Mouse (Mus musculus) lung, embryonic 15.5 days (tissue): ENCODE data around the gene Tcp11l2. TPM values are rescaled to one million over a fixed set of nuclear protein-coding genes. Genes with fewer than 3 reads are reported as not detected.
A peak's percentile ranks its signal among the peaks of the same experiment; 100 is the strongest.

Experiments
- ATAC-seq: fragments of 200-750 bp; cut with Nextera tagmentation; 2 replicates; pipeline ENCODE4 v1.8.0; 2017; ENCODE audit warnings: moderate number of reproducible peaks, borderline replicate concordance; ENCODE audit not compliant: low FRiP score, low TSS enrichment; ENCODE audit errors: extremely low read depth
- H3K27ac ChIP-seq: fragments of 300-500 bp; sonication (generic); 2 replicates; pipeline ENCODE4 v1.5.1; 2015; ENCODE audit warnings: moderate library complexity, mild to moderate bottlenecking, inconsistent platforms
- H3K27me3 ChIP-seq: fragments of 300-500 bp; sonication (generic); 2 replicates; pipeline ENCODE4 v1.6.1; 2015; ENCODE audit warnings: inconsistent platforms
- H3K36me3 ChIP-seq: fragments of 300-500 bp; sonication (generic); 2 replicates; pipeline ENCODE4 v1.6.1; 2015; ENCODE audit warnings: inconsistent platforms
- H3K4me1 ChIP-seq: fragments of 300-500 bp; sonication (generic); 2 replicates; pipeline ENCODE4 v1.6.1; 2015; ENCODE audit warnings: inconsistent platforms
- H3K4me2 ChIP-seq: fragments of 300-500 bp; sonication (generic); 2 replicates; pipeline ENCODE4 v1.6.1; 2015; ENCODE audit warnings: inconsistent platforms, mild to moderate bottlenecking, moderate library complexity
- H3K4me3 ChIP-seq: fragments of 300-500 bp; sonication (generic); 2 replicates; pipeline ENCODE4 v1.5.1; 2015; ENCODE audit warnings: mild to moderate bottlenecking, inconsistent platforms
- H3K9ac ChIP-seq: fragments of 300-500 bp; sonication (generic); 2 replicates; pipeline ENCODE4 v1.6.1; 2015; ENCODE audit warnings: inconsistent platforms
- H3K9me3 ChIP-seq: fragments of 300-500 bp; sonication (generic); 2 replicates; pipeline ENCODE4 v1.6.1; 2016; ENCODE audit warnings: inconsistent platforms
- WGBS: fragments of 180-500 bp; shearing (Covaris S2); methylation state at CpG from one replicate; pipeline ENCODE4 v1.1.7; 2015; 5-methylcytosine and 5-hydroxymethylcytosine counted together
- polyA plus RNA-seq: library from polyadenylated mRNA; unstranded; fragments of >200 nt; fragmentation: Nextera tagmentation; extraction: Ambion mirVana; gene quantifications from 2 replicates; pipeline ENCODE4 v1.2.1, GENCODE M21; 2015

Gene Tcp11l2
- polyA plus RNA-seq, 1 experiment from 2014 or later: 29.0 TPM

- Histone ChIP-seq H3K9me3 (no peaks in the 10 kb centered on the region), H3K36me3 (peaks cover 25% of the 10 kb centered on the region; the same call in 1 of the 2 replicates), H3K4me1 (peaks cover 1% of the 10 kb centered on the region; the same call in 1 of the 2 replicates), H3K27me3 (no peaks in the 10 kb centered on the region), H3K27ac (no peak overlapping the region), H3K4me3 (no peak overlapping the region), H3K4me2 (no peak overlapping the region), H3K9ac (no peak overlapping the region)
- ATAC-seq: no peak
- 53% methylated on average over 2 of the region's 2 CpGs for WGBS
These were observed 65.2 kb downstream of the Tcp11l2 start for GRCm38 (mm10) chr10:84641576-84641975.

GRCm38 (mm10) chr10:84645940-84646339 lies 69.5 kb downstream of the Tcp11l2 start:
- H3K27me3 ChIP-seq: no peaks in the 10 kb centered on the region
- 68% methylated on average over 8 of the region's 8 CpGs for WGBS
- no peak overlapping the region for H3K4me3 ChIP-seq
- H3K4me2 ChIP-seq: no peak overlapping the region
- no peak for ATAC-seq
- H3K9ac ChIP-seq: no peak overlapping the region
- H3K27ac ChIP-seq: peak overlapping the region; percentile 46; the same call in 1 of the 2 replicates
- H3K9me3 ChIP-seq: no peaks in the 10 kb centered on the region
- H3K36me3 ChIP-seq: peaks cover 17% of the 10 kb centered on the region; the same call in 1 of the 2 replicates
- peaks cover 5% of the 10 kb centered on the region; the same call in 1 of the 2 replicates for H3K4me1 ChIP-seq

GRCm38 (mm10) chr10:84646506-84647102 lies 70.2 kb downstream of the Tcp11l2 start:
- no peak overlapping the region for H3K4me2 ChIP-seq
- no peaks in the 10 kb centered on the region for H3K27me3 ChIP-seq
- H3K27ac ChIP-seq: peak overlapping the region; percentile 46
- no peak for ATAC-seq
- H3K4me3 ChIP-seq: no peak overlapping the region
- H3K36me3 ChIP-seq: peaks cover 19% of the 10 kb centered on the region; the same call in 1 of the 2 replicates
- WGBS: 72% methylated on average over 12 of the region's 12 CpGs
- no peak overlapping the region for H3K9ac ChIP-seq
- no peaks in the 10 kb centered on the region for H3K9me3 ChIP-seq
- peaks cover 5% of the 10 kb centered on the region; the same call in 1 of the 2 replicates for H3K4me1 ChIP-seq

GRCm38 (mm10) chr10:84647264-84647663 lies 70.8 kb downstream of the Tcp11l2 start:
- H3K27ac ChIP-seq: no peak overlapping the region
- no peaks in the 10 kb centered on the region for H3K9me3 ChIP-seq
- no peak for ATAC-seq
- H3K27me3 ChIP-seq: no peaks in the 10 kb centered on the region
- 84% methylated on average over 5 of the region's 5 CpGs for WGBS
- H3K4me2 ChIP-seq: no peak overlapping the region
- no peak overlapping the region for H3K9ac ChIP-seq
- H3K4me3 ChIP-seq: no peak overlapping the region
- H3K4me1 ChIP-seq: peaks cover 5% of the 10 kb centered on the region; the same call in 1 of the 2 replicates
- H3K36me3 ChIP-seq: peaks cover 22% of the 10 kb centered on the region; the same call in 1 of the 2 replicates

- H3K4me3 ChIP-seq: no peak overlapping the region
- H3K9ac ChIP-seq: no peak overlapping the region
- no peak for ATAC-seq
- H3K36me3 ChIP-seq: peaks cover 32% of the 10 kb centered on the region
- peaks cover 5% of the 10 kb centered on the region; the same call in 1 of the 2 replicates for H3K4me1 ChIP-seq
- no peak overlapping the region for H3K4me2 ChIP-seq
- WGBS: 79% methylated on average over 4 of the region's 4 CpGs
- no peak overlapping the region for H3K27ac ChIP-seq
- no peaks in the 10 kb centered on the region for H3K9me3 ChIP-seq
- H3K27me3 ChIP-seq: no peaks in the 10 kb centered on the region
These were observed 72.5 kb downstream of the Tcp11l2 start for GRCm38 (mm10) chr10:84648911-84649310.

- Histone ChIP-seq H3K4me2 (no peak overlapping the region), H3K4me1 (0 out of 2 replicates have a peak, but pooled peaks cover 6% of the 10 kb centered on the region), H3K36me3 (peaks cover 15% of the 10 kb centered on the region), H3K9ac (no peak overlapping the region), H3K27me3 (no peaks in the 10 kb centered on the region), H3K27ac (no peak overlapping the region), H3K4me3 (no peak overlapping the region), H3K9me3 (no peaks in the 10 kb centered on the region)
- WGBS: 83% methylated on average over 4 of the region's 4 CpGs
- ATAC-seq: no peak
These were observed 77.6 kb downstream of the Tcp11l2 start for GRCm38 (mm10) chr10:84654029-84654428.

- no peaks in the 10 kb centered on the region for H3K27me3 ChIP-seq
- ATAC-seq: no peak
- WGBS: 73% methylated on average over 4 of the region's 4 CpGs
- H3K27ac ChIP-seq: no peak overlapping the region
- no peak overlapping the region for H3K4me2 ChIP-seq
- 0 out of 2 replicates have a peak, but pooled peaks cover 6% of the 10 kb centered on the region for H3K4me1 ChIP-seq
- no peak overlapping the region for H3K4me3 ChIP-seq
- peaks cover 15% of the 10 kb centered on the region for H3K36me3 ChIP-seq
- no peak overlapping the region for H3K9ac ChIP-seq
- no peaks in the 10 kb centered on the region for H3K9me3 ChIP-seq
These were observed 78.3 kb downstream of the Tcp11l2 start for GRCm38 (mm10) chr10:84654731-84655130.

- Histone ChIP-seq H3K9me3 (no peaks in the 10 kb centered on the region), H3K4me3 (no peak overlapping the region), H3K27ac (no peak overlapping the region)
These were observed 80.2 kb downstream of the Tcp11l2 start for GRCm38 (mm10) chr10:84656618-84657017.

GRCm38 (mm10) chr10:84657437-84658087 lies 81.1 kb downstream of the Tcp11l2 start:
- 59% methylated on average over 6 of the region's 6 CpGs for WGBS
- Histone ChIP-seq H3K9me3 (no peaks in the 10 kb centered on the region), H3K9ac (no peak overlapping the region), H3K27me3 (no peaks in the 10 kb centered on the region), H3K27ac (peak overlapping the region; percentile 30; the same call in 1 of the 2 replicates), H3K4me3 (no peak overlapping the region), H3K4me1 (0 out of 2 replicates have a peak, but pooled peaks cover 6% of the 10 kb centered on the region), H3K36me3 (peaks cover 11% of the 10 kb centered on the region; the same call in 1 of the 2 replicates), H3K4me2 (no peak overlapping the region)
- ATAC-seq: no peak

More at GRCm38 (mm10) chr10:84656618-84657017, 80.2 kb downstream of the Tcp11l2 start:
- Histone ChIP-seq H3K27me3 (no peaks in the 10 kb centered on the region), H3K4me1 (0 out of 2 replicates have a peak, but pooled peaks cover 6% of the 10 kb centered on the region), H3K36me3 (peaks cover 13% of the 10 kb centered on the region), H3K4me2 (no peak overlapping the region), H3K9ac (no peak overlapping the region)
- WGBS: 71% methylated on average over 4 of the region's 4 CpGs
- ATAC-seq: no peak

- Histone ChIP-seq H3K4me1 (0 out of 2 replicates have a peak, but pooled peaks cover 6% of the 10 kb centered on the region), H3K27me3 (no peaks in the 10 kb centered on the region), H3K9me3 (no peaks in the 10 kb centered on the region), H3K4me3 (no peak overlapping the region), H3K9ac (no peak overlapping the region), H3K27ac (peak overlapping the region; percentile 30), H3K36me3 (peaks cover 4% of the 10 kb centered on the region; the same call in 1 of the 2 replicates), H3K4me2 (no peak overlapping the region)
- ATAC-seq: no peak
- 47% methylated on average over 18 of the region's 18 CpGs for WGBS
These were observed 81.8 kb downstream of the Tcp11l2 start for GRCm38 (mm10) chr10:84658088-84658848.

GRCm38 (mm10) chr10:84659281-84659680 lies 82.9 kb downstream of the Tcp11l2 start:
- Histone ChIP-seq H3K4me1 (0 out of 2 replicates have a peak, but pooled peaks cover 6% of the 10 kb centered on the region), H3K4me2 (no peak overlapping the region), H3K9ac (no peak overlapping the region), H3K4me3 (no peak overlapping the region), H3K27ac (no peak overlapping the region; the same call in 1 of the 2 replicates), H3K36me3 (no peaks in the 10 kb centered on the region), H3K9me3 (no peaks in the 10 kb centered on the region), H3K27me3 (no peaks in the 10 kb centered on the region)
- no peak for ATAC-seq
- WGBS: 89% methylated on average over 3 of the region's 3 CpGs
